Mouse (Mus musculus): ENCODE data around the gene Anks6.

Anks6 gene

GRCm38 (mm10) chr4:47056791-47057509 lies at the start of gene Anks6:
Anks6 (minus strand) TSS chr4:47057427.
- WGBS: under 1% methylated on average over 86 of the region's 86 CpGs

- 88% methylated on average over 10 of the region's 10 CpGs for WGBS
These were observed 46.3 kb upstream of the Anks6 start for GRCm38 (mm10) chr4:47103561-47103960.

- 77% methylated on average over 6 of the region's 6 CpGs for WGBS
These were observed 36.4 kb upstream of the Anks6 start for GRCm38 (mm10) chr4:47093647-47094046.

DNA sequence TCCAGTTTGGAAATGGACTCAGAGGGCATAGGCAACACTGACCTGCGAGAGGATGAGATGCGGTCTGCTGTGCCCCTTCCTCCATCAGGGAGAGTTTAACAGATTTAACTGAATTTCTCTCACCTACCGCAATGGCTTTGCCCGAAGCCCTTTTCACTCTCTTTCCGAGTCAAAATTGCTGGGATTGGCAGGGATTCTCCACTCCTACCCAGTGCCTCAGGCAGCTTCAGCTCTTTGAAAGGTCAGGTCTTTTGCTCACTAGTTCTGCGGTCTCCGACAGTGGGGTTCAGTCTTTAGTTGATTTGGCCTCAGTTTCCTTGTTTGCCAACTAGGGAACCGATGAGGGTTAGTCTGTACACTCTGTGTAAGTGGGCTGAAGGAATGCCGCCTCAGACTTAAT lies 35.9 kb upstream of the Anks6 start:
- 86% methylated on average over 9 of the region's 9 CpGs for WGBS

DNA sequence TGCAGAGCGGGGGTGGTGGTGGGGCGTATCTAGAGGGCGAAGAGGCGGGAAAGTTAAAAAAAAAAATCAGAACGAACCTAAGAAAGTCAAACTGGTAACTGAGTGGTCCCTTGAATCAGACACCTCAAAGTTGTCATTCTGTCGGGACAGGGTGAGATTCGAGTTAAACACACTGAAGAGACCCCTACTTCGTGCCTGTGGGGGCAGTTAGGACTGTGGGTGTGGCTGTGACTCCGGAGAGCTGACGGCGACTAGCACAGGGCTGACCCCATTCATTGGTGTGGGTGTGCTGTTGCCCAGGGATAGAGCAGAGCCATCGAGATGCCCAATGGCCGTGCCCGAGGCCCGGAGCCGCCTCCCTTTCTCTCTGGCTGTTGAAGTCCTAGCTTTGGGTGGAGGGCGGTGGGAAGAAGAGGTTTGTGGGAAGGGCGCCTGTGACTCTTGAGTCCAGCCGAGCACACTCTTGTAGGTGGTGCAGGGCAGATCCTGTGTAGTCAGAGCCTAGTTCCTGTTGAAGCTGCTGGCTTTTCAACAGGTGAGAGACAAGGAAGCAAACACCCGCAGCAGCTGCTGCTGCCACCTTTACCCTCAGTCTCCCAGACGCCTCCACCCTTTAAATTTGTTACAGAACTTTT lies 35.3 kb upstream of the Anks6 start:
- 10% methylated on average over 21 of the region's 21 CpGs for WGBS

DNA sequence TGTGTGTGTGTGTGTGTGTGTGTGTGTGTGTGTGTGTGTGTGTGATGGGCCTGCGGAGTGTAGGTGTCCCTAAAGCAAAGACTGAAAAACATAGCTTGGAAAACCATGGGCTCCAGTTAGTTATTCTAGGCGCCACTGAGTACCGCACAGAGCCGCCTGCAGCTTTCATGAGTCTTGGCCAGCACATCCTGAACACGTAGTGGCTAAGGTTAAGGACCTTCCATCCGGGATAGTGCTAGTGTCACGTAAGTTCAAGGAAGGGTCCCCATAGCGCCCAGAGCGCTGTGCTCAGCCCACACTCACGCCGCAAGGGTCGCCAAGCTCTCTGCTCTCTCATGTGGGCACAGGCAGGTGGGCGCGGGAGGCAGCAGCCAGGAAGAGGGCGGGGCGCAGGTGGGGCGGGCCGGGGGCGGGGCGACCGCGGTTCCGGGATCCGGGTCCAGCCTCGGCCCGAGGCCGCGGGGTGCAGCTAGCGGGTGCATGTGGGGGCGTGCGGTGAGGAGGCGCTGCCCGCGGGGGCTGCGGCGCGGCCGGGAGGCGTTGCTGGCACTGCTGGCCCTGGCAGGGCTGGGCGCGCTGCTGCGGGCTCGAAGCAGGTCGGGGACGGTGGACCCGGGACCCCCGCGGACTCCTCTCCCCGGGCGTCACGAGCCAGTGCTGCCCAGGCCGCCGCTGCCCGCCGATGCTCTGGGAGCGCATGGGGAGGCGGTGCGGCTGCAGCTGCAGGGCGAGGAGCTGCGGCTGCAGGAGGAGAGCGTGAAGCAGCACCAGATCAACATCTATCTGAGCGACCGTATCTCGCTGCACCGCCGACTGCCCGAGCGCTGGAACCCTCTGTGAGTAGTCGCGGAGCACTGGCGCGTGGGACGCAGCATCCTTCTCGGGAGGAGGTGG lies 34.5 kb upstream of the Anks6 start, which contains the start of gene Galnt12:
TSS of gene Galnt12 (plus strand) at position 417 of the 894 bp plus-strand sequence.
- 2% methylated on average over 71 of the region's 74 CpGs for WGBS

GRCm38 (mm10) chr4:47088671-47089070 lies 31.4 kb upstream of the Anks6 start:
- WGBS: 86% methylated on average over 7 of the region's 7 CpGs

- WGBS: 93% methylated on average over 7 of the region's 7 CpGs
These were observed 26.6 kb upstream of the Anks6 start for GRCm38 (mm10) chr4:47083824-47084223.

GRCm38 (mm10) chr4:47080647-47081010 lies 23.4 kb upstream of the Anks6 start:
- WGBS: 91% methylated on average over 4 of the region's 4 CpGs

- 93% methylated on average over 17 of the region's 17 CpGs for WGBS
These were observed 22.9 kb upstream of the Anks6 start for GRCm38 (mm10) chr4:47079997-47080646.

DNA sequence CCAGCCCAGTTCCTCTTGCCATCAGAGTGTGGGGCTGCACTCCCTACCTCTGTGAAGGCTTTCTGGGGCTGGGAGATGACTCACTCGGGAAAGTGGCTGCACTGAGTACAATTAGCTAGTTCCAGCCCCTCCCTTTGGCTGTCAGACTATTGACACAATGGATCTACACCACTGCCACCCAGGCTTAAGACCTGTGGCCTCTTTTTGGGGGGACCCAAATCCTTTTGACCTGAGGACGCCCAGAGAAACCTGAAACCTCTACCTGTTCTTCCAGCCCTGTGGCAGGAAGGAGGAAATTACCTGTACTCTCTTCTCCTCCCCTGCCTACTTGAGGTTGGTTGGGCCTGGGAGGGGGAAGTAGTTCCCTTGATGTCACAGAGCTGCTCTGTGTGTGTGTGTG lies 17.8 kb upstream of the Anks6 start:
- 54% methylated on average over 2 of the region's 2 CpGs for WGBS

- WGBS: 42% methylated on average over 1 of the region's 1 CpGs
These were observed 3.7 kb upstream of the Anks6 start for GRCm38 (mm10) chr4:47060900-47061299.

- WGBS: 27% methylated on average over 25 of the region's 25 CpGs
These were observed 491 bp upstream of the Anks6 start for GRCm38 (mm10) chr4:47057510-47058325.

GRCm38 (mm10) chr4:47055570-47056080 lies 1.6 kb downstream of the Anks6 start:
- WGBS: 89% methylated on average over 6 of the region's 6 CpGs

- 97% methylated on average over 9 of the region's 9 CpGs for WGBS
These were observed 2.1 kb downstream of the Anks6 start for GRCm38 (mm10) chr4:47055170-47055569.

GRCm38 (mm10) chr4:47051905-47052304 lies 5.3 kb downstream of the Anks6 start:
- WGBS: 84% methylated on average over 9 of the region's 9 CpGs

- WGBS: 50% methylated on average over 10 of the region's 10 CpGs
These were observed 6.4 kb downstream of the Anks6 start for GRCm38 (mm10) chr4:47050642-47051381.

DNA sequence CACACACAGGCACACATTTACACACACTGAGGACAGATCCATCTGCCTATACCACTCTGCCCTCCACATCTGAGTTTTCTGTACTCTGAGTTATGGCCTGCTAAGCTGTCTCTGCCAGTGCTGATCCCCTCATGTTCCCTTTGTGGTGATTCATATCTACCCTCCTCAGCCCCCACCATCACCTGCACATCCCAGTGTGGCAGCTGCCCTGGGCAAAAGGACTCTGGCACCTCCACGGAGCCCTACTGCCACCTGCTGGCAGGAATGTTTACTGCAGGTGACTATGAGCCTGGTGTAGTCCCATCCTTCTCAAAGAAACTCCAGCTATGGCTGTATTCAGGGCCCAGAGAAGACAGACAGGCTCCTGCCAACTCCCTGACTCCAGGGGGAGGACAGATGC lies 7.1 kb downstream of the Anks6 start:
- 0% methylated on average over 1 of the region's 1 CpGs for WGBS

GRCm38 (mm10) chr4:47049216-47049615 lies 8.0 kb downstream of the Anks6 start:
- WGBS: 86% methylated on average over 16 of the region's 16 CpGs

GRCm38 (mm10) chr4:47047765-47048164 lies 9.5 kb downstream of the Anks6 start:
- WGBS: 72% methylated on average over 4 of the region's 4 CpGs
